Mouse (Mus musculus) heart, adult 2 months (tissue): Measurements from ENCODE around the gene Tsga10ip.

ENCODE experiments used
- CTCF ChIP-seq: fragments of 200-600 bp; IDR thresholded peaks from 2 replicates; pipeline ENCODE4 v1.8.1; 2022; ENCODE audit warnings: antibody characterized with exemption, mild to moderate bottlenecking, moderate library complexity
- POLR2A ChIP-seq: fragments of 200-500 bp; IDR thresholded peaks from 2 replicates; pipeline ENCODE4 v1.6.1; 2011; ENCODE audit warnings: mild to moderate bottlenecking, low read depth, low read length, control low read depth; ENCODE audit not compliant: insufficient read depth

DNA sequence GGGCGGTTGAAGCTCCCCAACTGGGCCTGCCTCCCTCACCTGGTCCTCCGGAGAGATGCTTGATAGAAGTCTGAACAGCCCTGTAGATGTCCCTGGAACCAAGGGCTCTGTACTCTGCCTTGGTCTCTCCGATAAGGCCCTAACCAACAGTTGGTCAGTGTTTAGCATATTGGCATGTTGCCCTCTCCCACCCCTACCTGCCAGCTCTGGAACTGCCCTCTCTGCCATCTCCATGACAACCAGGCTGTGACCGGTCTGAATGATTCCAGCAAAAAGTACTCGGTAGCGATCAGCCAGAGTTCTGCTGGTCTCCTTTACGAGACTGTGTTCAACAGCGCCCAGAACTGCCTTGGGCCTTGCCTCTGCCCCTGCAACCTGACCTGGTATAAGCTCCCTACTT is at the start of gene Tsga10ip:
- TF ChIP-seq CTCF (no peak), POLR2A (no peak)
